Mouse (Mus musculus): ENCODE measurements around the gene Piwil4. TPM values are rescaled to one million over a fixed set of nuclear protein-coding genes. Genes with fewer than 3 reads are reported as not detected.
A peak's percentile ranks its signal among the peaks of the same experiment; 100 is the strongest.
"Not testable (repeated sequence)": the region's sequence is repeated elsewhere in the genome, so short reads cannot be mapped to it uniquely, and the experiment has no call there.

Gene Piwil4
- polyA plus RNA-seq, 1 experiment from 2014 or later = 0.08 TPM

DNA sequence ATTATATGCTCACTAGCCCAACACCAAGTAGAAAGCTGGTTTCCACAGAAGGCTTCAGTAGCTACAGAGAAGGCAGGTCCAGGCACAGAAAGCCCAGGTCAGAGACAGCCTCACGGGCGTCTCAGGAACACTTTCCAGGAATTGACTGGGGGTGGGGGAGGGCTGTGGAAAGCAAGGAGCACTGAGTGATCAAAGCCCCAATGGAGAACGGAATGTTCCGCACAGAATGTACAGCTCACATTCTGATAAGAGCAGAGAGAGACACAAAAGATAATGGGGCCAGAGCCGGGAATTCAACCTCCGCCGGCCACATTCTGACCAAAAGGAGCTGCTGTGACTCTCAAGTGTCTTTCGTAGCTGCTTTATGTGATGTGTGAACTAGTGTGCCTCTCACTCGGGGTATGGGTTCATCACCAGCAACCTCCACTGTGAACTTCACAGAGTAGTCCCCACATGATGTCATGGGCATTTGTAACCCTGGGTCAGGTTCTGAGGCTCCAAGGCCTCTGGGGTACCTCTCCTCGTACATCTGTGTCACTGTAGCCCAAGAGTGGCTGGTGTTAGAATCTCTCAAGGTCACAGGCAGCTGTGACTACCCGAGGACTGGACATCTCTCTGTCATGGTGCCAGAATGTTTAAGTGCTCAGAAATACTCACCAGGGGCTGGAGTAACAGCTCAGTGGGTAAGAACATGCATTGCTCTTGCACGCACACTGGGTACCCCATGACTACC lies 51.0 kb downstream of the Piwil4 start:
- H3K27me3 ChIP-seq = no peaks in the 10 kb centered on the region
- H3K4me2 ChIP-seq = peak overlapping the region; percentile 40
- peak; percentile 80 for ATAC-seq (replicated peaks; ENCODE audit: insufficient number of reproducible peaks, insufficient read depth, low FRiP score, low read depth)
- H3K27ac ChIP-seq = peak overlapping the region; percentile 83
- H3K9ac ChIP-seq = no peak overlapping the region
- H3K4me3 ChIP-seq = no peak overlapping the region
- H3K4me1 ChIP-seq (replicated peaks) = peaks cover 19% of the 10 kb centered on the region
- H3K36me3 ChIP-seq = no peaks in the 10 kb centered on the region
- WGBS = 18% methylated on average over 12 of the region's 12 CpGs
- no peaks in the 10 kb centered on the region for H3K9me3 ChIP-seq (replicated peaks)

DNA sequence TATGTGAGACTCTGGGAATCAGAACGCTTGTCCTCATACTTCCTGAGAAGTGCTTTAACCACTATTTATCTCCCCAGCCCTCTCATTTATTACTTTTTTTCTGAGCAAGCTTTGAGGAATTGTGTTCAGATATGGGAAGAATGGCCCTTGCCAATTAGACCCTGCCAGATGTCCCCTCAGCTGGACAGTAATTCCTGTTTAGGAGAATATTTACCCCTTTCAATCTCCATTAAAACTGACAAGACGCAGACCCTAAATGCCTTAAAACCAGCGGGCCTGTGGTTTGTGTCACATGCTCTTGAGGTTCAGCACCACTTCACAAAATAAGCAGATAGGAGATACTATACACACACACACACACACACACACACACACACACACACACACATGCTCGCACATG lies 56.2 kb downstream of the Piwil4 start:
- no peak overlapping the region for H3K4me2 ChIP-seq
- no peak for ATAC-seq (replicated peaks; ENCODE audit: insufficient number of reproducible peaks, insufficient read depth, low FRiP score, low read depth)
- H3K4me3 ChIP-seq = no peak overlapping the region
- H3K9ac ChIP-seq = no peak overlapping the region
- H3K36me3 ChIP-seq = no peaks in the 10 kb centered on the region
- no peak overlapping the region for H3K27ac ChIP-seq
- WGBS = 62% methylated on average over 4 of the region's 4 CpGs
- H3K27me3 ChIP-seq = no peaks in the 10 kb centered on the region
- H3K9me3 ChIP-seq (replicated peaks) = no peaks in the 10 kb centered on the region
- H3K4me1 ChIP-seq (replicated peaks) = peaks cover 22% of the 10 kb centered on the region

- peaks cover 13% of the 10 kb centered on the region for H3K4me1 ChIP-seq (replicated peaks)
- H3K27me3 ChIP-seq = no peaks in the 10 kb centered on the region
- ATAC-seq (replicated peaks; ENCODE audit: insufficient number of reproducible peaks, insufficient read depth, low FRiP score, low read depth) = no peak
- no peak overlapping the region for H3K4me2 ChIP-seq
- no peak overlapping the region for H3K9ac ChIP-seq
- H3K9me3 ChIP-seq (replicated peaks) = no peaks in the 10 kb centered on the region
- no peak overlapping the region for H3K4me3 ChIP-seq
- no peaks in the 10 kb centered on the region for H3K36me3 ChIP-seq
- H3K27ac ChIP-seq = no peak overlapping the region
Measured at GRCm38 (mm10) chr9:14682741-14683140, 57.8 kb downstream of the Piwil4 start.

DNA sequence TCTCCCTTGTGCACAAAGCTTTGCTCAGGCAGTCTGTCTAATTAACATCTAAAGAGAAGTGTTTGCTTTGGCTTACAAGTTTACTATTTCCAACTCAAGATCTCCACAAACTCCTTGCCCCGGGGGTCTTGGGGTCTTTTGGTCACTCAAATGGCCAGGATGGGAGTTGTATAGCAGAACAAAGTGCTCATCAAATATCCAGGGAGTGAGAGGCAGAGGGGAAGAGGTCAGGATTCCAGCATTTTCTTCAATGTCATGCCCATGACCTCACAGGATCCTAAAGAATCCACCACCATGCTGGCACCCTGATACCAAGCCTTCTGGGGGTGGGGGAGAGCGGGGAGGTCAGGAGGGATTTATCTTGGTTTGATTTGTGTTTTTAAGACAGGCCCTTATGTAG lies 59.9 kb downstream of the Piwil4 start:
- Histone ChIP-seq H3K36me3 (no peaks in the 10 kb centered on the region), H3K4me2 (no peak overlapping the region), H3K4me1 (replicated peaks) (peaks cover 26% of the 10 kb centered on the region), H3K9ac (no peak overlapping the region), H3K27me3 (no peaks in the 10 kb centered on the region), H3K27ac (no peak overlapping the region), H3K4me3 (no peak overlapping the region), H3K9me3 (replicated peaks) (no peaks in the 10 kb centered on the region)
- ATAC-seq (replicated peaks; ENCODE audit: insufficient number of reproducible peaks, insufficient read depth, low FRiP score, low read depth) = no peak
- 68% methylated on average over 2 of the region's 2 CpGs for WGBS

DNA sequence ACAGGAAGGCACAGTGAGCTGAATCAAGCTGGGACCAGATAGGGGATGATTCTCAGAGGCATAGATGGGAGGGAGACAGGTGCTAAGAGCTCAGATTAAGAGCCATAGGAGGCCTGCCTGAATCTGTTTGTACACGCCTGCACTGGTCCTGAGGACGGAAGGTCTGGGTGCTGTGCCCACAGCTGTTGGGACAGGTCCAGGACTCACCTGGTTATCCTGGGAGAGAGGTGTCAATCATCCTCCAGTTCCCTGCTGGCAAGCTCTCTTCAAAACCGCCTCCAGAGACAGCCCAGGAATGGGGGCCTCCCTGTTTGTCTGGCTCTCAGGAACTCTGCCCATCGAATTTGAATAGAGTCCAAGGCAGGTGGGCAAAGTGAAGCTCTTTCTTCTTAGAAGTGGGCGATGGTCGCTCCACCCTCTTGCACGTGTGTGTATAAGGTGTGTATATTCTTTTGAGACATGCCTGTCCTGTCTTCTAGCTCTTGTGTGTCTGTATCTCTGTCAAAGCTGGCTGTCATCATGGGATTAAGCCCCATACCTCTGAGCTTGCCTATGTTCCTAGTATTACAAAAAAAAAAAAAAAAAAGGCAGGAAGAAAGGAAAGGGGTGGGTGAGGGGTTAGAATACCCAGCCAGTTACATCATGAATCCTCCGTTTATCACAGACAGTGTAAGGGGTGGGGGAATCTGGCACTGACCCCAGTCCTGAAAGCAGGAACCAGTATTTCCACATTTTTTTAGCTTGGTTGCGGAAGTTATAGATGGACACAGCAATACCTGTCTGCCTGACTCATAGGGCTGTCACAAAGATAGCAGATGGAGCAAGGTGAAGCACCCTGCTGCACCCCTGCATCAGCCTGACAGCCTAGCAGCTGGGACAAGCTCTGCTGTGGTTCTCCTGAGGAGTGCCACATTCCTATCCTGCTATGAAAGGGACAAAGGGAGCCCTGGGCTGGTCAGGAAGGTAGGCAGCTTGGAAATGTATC lies 64.5 kb downstream of the Piwil4 start:
- no peaks in the 10 kb centered on the region for H3K36me3 ChIP-seq
- H3K27ac ChIP-seq = peak overlapping the region; percentile 61
- H3K9me3 ChIP-seq (replicated peaks) = no peaks in the 10 kb centered on the region
- no peak overlapping the region for H3K9ac ChIP-seq
- peaks cover 25% of the 10 kb centered on the region for H3K4me1 ChIP-seq (replicated peaks)
- H3K27me3 ChIP-seq = no peaks in the 10 kb centered on the region
- ATAC-seq (replicated peaks; ENCODE audit: insufficient number of reproducible peaks, insufficient read depth, low FRiP score, low read depth) = peak; percentile 68
- peak overlapping the region; percentile 10; the same call in 1 of the 2 replicates for H3K4me2 ChIP-seq
- no peak overlapping the region for H3K4me3 ChIP-seq
- WGBS = 34% methylated on average over 9 of the region's 9 CpGs

DNA sequence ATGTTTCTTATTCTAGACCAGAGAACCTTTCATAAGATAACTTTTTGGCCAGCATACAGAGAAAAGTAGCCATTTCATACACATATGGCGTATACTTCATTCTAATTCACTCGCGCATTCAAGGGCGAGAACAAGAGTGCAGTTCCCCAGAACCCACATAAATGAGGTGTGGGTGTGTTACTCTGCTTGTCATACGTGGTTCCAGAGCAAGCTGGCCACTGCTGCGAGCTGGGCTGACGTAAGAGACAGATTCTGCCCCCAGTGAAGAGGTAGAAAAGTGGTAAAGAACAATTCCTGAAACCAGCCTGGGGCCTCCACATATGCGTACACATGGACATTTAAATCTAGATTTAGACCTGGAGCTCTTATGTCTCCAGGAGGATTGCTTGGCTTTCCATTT lies 66.0 kb downstream of the Piwil4 start:
- H3K27ac ChIP-seq = no peak overlapping the region
- no peak overlapping the region for H3K9ac ChIP-seq
- no peak for ATAC-seq (replicated peaks; ENCODE audit: insufficient number of reproducible peaks, insufficient read depth, low FRiP score, low read depth)
- no peaks in the 10 kb centered on the region for H3K9me3 ChIP-seq (replicated peaks)
- 90% methylated on average over 8 of the region's 8 CpGs for WGBS
- H3K27me3 ChIP-seq = no peaks in the 10 kb centered on the region
- no peak overlapping the region for H3K4me2 ChIP-seq
- H3K4me1 ChIP-seq (replicated peaks) = peaks cover 25% of the 10 kb centered on the region
- no peak overlapping the region for H3K4me3 ChIP-seq
- no peaks in the 10 kb centered on the region for H3K36me3 ChIP-seq

GRCm38 (mm10) chr9:14673109-14673508 lies 67.4 kb downstream of the Piwil4 start:
- WGBS = 84% methylated on average over 4 of the region's 4 CpGs
- Histone ChIP-seq H3K9me3 (replicated peaks) (no peaks in the 10 kb centered on the region), H3K4me1 (replicated peaks) (peaks cover 25% of the 10 kb centered on the region), H3K27ac (no peak overlapping the region), H3K4me2 (no peak overlapping the region), H3K4me3 (no peak overlapping the region), H3K27me3 (no peaks in the 10 kb centered on the region), H3K9ac (no peak overlapping the region), H3K36me3 (no peaks in the 10 kb centered on the region)
- no peak for ATAC-seq (replicated peaks; ENCODE audit: insufficient number of reproducible peaks, insufficient read depth, low FRiP score, low read depth)

- not testable (repeated sequence) for ATAC-seq (replicated peaks; ENCODE audit: insufficient number of reproducible peaks, insufficient read depth, low FRiP score, low read depth); H3K36me3 ChIP-seq; H3K27me3 ChIP-seq; H3K4me3 ChIP-seq; H3K9ac ChIP-seq; H3K9me3 ChIP-seq (replicated peaks); H3K4me2 ChIP-seq; H3K27ac ChIP-seq
- H3K4me1 ChIP-seq (replicated peaks) = peaks cover 22% of the 10 kb centered on the region
- WGBS = 60% methylated on average over 5 of the region's 5 CpGs
Measured at GRCm38 (mm10) chr9:14671965-14672364, 68.6 kb downstream of the Piwil4 start.

GRCm38 (mm10) chr9:14668382-14668781 lies 72.2 kb downstream of the Piwil4 start:
- Histone ChIP-seq H3K27ac (no peak overlapping the region), H3K27me3 (no peaks in the 10 kb centered on the region), H3K9me3 (replicated peaks) (no peaks in the 10 kb centered on the region), H3K36me3 (no peaks in the 10 kb centered on the region), H3K9ac (no peak overlapping the region), H3K4me3 (no peak overlapping the region), H3K4me2 (no peak overlapping the region), H3K4me1 (replicated peaks) (peaks cover 4% of the 10 kb centered on the region; the same call in 1 of the 2 replicates)
- ATAC-seq (replicated peaks; ENCODE audit: insufficient number of reproducible peaks, insufficient read depth, low FRiP score, low read depth) = no peak
- WGBS = 79% methylated on average over 3 of the region's 3 CpGs

DNA sequence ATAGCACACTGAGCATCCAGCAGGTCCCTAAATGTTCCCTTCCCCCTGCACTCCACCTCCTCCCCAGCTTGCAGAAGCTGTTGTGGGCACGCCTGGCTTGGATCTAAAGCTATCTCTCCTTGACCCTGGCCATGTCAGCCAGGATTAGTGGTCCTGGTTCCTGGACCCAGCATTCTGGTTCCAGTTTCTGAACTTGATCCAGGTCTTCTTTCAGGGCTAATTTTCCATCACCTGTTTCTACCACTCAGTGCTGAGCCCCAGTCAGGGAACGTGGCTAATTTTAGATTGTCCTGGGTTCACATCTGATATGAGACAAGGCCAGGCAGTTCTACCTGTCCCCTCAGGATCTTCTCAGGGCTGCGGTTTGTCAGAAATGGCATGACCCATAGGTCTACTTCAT lies 74.5 kb downstream of the Piwil4 start:
- WGBS = 52% methylated on average over 3 of the region's 3 CpGs
- ATAC-seq (replicated peaks; ENCODE audit: insufficient number of reproducible peaks, insufficient read depth, low FRiP score, low read depth) = no peak
- H3K9me3 ChIP-seq (replicated peaks) = no peaks in the 10 kb centered on the region
- H3K4me1 ChIP-seq (replicated peaks) = peaks cover 9% of the 10 kb centered on the region; the same call in 1 of the 2 replicates
- H3K27me3 ChIP-seq = no peaks in the 10 kb centered on the region
- H3K36me3 ChIP-seq = no peaks in the 10 kb centered on the region
- H3K4me2 ChIP-seq = no peak overlapping the region
- no peak overlapping the region for H3K4me3 ChIP-seq
- no peak overlapping the region for H3K9ac ChIP-seq
- no peak overlapping the region for H3K27ac ChIP-seq

- no peak overlapping the region for H3K4me3 ChIP-seq
- 90% methylated on average over 2 of the region's 2 CpGs for WGBS
- H3K27ac ChIP-seq = no peak overlapping the region
- H3K4me1 ChIP-seq (replicated peaks) = peaks cover 9% of the 10 kb centered on the region; the same call in 1 of the 2 replicates
- no peak overlapping the region for H3K9ac ChIP-seq
- H3K36me3 ChIP-seq = no peaks in the 10 kb centered on the region
- H3K9me3 ChIP-seq (replicated peaks) = no peaks in the 10 kb centered on the region
- H3K4me2 ChIP-seq = no peak overlapping the region
- no peaks in the 10 kb centered on the region for H3K27me3 ChIP-seq
- no peak for ATAC-seq (replicated peaks; ENCODE audit: insufficient number of reproducible peaks, insufficient read depth, low FRiP score, low read depth)
Measured at GRCm38 (mm10) chr9:14663591-14663990, 76.9 kb downstream of the Piwil4 start.

Data from heart, embryonic 15.5 days (tissue).